Mouse (Mus musculus) layer of hippocampus, postnatal 10 days (tissue): ENCODE measurements around the gene Ttc7b. TPM values are rescaled to one million over a fixed set of nuclear protein-coding genes. Genes with fewer than 3 reads are reported as not detected.

Experiments
- DNase-seq, 2 experiments: peaks; one replicate each; pipeline ENCODE4 v3.0.0; 2021; ENCODE audit warnings: low spot score in 2 of 2
- total RNA-seq, 2 experiments: library from RNA; stranded (reverse); gene quantifications; 2 replicates each; pipeline ENCODE4 v1.2.3; 2021

Gene Ttc7b
- total RNA-seq, 2 experiments from 2014 or later: 110 to 121 TPM

DNA sequence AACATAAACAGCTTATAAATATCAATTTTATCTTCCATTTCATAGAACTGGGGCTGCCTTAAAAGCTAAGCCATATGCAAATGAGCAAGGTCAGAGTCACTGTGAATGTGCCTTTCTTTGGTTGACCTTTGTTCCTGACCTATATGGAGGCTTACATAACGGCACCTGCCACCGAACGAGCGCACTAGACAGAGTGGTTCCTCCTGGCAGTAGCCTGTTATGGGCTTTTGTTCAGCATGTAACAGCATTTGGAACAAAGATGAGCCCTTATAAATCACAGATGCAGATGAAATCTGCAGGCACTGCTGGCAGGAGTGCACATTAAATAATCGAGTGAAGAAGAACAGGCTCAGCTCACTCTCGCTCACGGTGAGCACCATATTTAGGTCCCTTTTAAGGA, 179.0 kb downstream of the Ttc7b start:
- no peak for DNase-seq

DNA sequence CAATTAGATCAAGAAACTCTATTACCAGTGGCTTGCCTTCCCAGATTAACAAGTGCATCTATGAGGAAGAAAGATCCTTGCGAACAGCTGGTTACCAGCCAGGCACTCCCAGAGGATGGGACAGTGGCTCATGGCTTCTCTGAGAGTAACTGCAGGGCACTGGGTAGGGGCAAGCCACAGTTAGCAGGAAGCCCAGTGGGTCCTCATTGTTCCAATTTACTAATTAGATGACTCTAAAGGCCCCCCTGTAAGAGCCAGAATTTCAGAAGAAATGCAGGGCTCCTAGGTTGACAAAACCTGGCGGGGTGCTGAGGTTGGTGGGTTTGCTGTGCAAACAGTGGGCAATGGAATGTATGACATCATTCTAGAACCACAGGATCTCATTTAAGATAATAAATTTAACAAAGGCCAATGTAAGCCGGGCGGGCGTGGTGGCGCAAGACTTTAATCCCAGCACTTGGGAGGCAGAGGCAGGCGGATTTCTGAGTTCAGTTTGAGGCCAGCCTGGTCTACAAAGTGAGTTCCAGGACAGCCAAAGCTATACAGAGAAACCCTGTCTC, 179.6 kb downstream of the Ttc7b start:
- DNase-seq: no peak

DNA sequence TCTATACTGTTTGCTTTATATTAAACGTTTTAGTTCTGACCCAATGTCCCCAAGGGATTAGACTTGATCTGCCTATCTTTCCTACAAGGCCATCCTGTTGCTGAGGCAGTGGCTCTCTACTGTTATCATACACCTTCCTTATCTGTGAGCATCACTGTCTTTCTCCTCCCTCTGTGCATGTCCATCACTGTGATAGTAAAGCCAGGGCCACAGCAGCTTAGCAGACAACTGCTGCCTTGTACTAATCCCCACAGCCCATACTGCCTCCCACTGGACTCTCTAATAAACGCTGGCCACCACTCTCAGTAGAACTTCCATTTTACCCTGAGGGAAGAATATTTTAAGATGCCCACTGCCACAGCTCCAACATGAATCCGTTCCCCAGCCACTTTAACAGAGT, 182.6 kb downstream of the Ttc7b start:
- DNase-seq: peak in 1 of 2 experiments; percentile 60

DNA sequence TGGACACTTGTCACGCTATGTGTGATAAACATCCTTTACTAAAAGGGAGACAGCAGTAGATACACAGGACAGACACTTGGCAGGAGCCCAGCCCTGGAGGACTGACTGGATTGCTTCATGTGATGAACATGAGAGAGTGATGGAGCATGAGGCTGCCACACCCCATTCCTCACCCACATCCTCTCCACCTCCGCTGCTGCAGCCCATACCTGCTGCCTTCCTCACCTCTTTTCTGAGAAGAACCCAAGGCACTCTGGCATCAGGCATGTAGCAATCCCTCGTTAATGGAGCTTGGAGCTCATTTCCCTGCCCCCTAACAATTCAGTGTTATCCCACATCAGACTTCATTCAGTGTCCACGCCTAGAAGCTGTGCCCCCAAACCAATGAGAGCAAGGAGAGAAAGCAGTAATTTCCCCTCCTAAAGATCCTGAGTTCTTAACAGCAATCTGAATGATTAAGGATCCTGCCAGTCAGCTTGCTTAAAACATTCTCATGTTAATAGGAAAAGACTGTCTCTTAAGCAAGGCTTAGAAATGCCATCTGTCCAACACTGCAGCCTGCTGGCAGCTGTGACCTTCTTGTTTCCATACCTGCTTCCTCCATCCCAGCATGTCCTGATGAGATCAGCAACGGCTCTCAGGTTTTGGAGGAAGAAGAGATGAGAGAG, 183.1 kb downstream of the Ttc7b start:
- no peak for DNase-seq

DNA sequence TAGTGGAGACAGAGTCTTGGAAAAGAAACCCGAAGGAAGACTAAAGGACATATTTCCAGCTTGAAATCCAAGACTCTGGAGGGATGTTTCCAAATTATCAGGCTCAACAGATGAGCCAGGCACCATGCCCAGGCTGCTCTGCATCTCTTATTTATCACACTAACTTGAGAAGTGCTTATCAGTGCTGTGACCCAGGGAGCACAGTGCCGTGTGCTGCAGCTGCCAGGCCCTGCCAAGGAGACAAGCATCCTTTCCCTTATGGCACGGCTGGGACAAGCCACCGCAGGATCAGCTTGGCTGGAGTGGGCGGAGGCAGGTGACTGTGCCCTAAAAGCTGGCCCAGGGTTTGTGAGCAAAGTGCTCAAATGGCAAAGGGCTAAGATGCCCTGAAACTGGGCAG, 184.4 kb downstream of the Ttc7b start:
- DNase-seq: no peak

DNA sequence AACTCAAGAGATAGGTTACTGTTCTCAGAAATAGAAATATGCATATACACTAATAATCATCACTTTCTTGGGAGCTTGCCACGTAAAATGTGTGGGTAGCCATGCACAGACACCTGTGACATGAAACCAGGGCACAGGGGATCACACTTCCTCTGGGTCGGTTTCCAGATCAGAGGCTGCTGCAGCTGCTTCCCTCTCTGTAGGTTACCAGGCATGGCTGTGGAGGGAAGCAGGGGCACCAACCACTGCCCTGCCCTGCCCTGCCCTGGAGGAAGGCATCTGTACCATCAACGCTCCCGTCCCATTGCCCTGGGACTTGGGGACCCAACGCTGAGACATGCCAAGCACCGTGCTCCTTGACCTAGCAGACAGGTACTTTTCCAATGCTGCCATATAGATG, 188.8 kb downstream of the Ttc7b start:
- no peak for DNase-seq

DNA sequence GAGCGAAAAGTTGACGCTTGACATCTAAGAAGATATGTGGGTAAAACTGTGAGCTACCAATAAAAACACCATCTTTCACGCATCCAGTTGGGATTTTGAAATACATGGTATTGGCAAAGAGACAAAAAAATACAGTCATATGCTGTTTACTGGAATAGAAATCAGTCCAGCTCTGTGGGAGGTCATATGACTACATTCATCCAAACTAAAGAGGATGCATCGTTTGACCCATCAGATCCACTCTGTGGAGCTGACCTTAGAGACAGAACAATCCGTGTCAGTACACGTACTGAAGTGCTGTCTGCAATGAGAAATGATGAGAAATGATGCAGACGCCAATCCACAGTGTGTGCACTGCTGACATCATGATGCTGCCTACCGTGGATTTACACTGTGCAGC, 190.4 kb downstream of the Ttc7b start:
- no peak for DNase-seq

DNA sequence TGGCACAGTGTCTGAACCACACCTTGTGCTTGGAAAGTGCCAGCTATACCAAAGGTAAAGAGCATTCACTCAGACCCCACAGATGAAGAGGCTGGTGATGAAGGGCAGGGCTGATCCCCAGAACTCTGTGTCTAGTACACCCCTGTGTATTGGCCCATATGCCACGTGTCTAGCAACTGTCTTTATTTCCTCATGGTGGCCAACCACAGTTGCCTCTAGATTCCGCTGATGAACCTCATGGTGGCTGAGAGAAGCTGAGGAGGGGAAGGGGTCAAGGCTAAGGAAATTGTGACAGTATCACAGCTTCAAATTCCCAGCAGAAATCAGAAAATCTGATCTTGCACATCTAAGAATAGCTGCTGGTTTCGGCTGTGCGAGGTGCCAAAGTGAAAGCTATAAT, 191.6 kb downstream of the Ttc7b start:
- DNase-seq: no peak

DNA sequence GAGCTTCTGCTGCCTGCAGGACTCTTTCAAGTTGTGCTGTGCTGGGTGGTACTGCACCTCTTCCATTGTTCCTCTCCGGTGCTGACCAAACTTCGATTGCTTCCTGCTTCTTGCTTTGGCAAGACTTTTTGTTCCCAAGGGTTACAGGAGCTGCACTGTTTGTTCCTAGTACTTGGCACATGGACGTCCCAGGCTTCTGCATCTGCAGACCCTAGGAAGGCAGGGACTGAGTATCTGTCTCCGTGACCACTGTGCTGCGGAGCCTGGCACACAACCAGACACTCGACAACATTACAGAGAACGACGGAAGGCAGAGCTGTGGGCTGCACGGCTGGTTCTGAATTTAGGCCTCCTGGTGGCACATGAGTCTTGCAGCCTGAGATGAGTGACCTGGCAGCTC, 192.1 kb downstream of the Ttc7b start:
- DNase-seq: no peak

DNA sequence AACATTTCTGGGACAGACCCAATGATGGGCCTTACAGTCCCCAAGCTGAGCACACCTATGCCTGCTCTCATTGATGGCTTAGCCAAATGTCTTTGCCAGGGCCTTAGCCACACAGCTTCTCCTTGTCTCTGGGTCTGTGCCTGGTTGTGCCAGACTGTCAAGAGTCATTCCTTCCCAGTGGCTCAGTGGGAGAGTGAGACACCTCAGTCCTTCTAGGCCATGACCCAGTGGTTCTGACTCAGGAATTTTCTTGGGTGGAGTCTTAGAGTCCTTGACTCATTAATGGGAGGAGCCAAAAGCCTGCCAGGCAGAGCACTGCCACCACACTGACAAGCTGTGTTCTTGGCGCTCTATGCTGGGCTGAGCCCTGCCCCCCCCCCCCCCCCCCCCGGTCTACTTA, 193.9 kb downstream of the Ttc7b start:
- no peak for DNase-seq

DNA sequence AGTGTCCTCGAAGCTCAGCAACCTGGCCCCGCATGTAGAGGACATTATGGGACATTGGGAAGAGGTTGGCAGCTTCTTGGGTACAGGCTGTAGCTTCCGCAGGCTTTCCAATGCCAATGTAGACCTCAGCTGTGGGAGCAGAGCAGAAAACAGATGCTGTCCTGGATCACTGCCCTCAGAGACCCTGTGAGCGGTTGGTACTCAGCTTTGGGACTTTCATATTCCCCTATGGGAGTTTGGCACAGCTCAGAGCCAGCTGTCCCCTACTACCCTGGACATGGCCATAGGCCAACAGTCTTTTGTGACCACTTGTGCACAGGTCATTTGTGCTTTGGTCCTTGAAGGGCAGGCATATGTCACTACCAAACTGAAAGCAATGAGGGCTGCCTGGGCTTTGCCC, 195.0 kb downstream of the Ttc7b start:
- DNase-seq: no peak

DNA sequence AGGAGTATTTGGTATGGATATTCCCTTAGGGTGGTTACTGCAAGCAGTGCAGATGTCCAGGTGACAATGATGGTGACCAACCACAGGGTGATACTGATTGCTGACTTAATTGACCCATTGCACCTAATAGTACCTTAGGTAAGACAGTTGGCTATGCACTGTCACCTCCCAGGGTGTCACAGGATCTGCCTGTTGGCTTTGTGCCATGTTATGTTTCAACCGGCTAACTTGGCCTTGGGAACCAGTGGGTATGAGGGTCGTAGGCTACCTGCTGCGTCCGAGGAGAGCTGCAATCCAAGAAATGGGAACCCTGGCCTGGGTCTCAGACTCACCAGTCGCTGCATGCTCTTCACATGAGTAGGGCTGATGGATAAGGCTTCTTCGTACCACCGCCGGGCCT, 195.4 kb downstream of the Ttc7b start:
- no peak for DNase-seq

DNA sequence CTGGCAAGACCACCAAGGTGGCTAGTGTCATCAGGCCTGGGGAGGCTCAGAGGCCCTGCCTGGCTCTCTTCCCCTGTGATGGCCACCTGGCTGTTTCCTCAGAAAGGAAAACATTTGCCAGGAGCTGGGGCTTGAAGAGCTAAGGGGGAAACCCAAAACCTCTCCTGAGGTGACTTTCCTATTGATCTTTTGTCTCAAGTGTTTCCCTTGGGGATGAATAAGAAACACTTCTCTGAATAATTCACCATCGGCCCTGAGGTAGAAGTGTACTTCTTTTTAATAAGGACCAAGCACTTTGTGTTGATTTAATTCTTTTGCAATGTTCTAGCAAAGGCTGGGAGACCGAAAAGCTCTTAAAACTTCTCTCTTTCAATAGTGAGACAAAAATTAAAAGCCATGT, 197.0 kb downstream of the Ttc7b start:
- DNase-seq: no peak

DNA sequence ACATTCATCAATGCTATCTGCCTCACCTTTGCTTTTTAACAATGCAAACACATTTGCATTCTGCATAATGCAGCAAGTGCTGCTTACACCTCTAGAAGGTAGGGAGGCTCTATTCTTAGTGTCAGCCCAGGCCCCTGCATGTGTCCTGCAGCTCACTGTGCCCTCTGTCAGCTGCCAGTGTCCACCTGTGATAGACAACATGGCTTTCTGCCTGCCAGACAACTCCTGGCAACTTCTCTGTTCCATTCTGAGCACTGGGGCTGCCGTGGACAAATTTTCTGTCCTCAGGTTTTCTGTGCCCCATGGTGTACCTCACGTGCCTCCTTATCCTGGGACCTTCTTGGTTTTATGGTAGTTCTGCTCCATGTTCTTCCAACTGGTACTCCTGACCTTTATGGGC, 198.4 kb downstream of the Ttc7b start:
- DNase-seq: no peak

DNA sequence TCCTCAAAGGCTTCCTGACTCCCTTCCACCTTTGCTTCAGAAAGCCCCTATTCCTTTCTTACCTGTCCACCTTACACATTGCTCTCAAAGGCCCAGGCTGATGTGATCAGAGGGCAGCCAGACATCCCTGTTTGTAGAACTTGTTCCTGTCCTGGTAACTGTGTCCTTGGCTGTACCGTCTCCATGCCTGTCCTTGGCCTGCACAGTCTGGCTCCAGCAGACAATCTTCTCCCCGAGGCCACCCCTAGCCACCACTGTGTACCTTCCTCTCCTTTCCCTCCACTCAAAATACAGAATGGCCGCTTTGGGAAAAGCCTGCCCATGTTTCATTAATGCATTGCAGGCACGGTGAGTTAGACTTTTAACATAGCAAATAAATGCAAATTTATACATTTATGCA, 199.1 kb downstream of the Ttc7b start:
- no peak for DNase-seq

DNA sequence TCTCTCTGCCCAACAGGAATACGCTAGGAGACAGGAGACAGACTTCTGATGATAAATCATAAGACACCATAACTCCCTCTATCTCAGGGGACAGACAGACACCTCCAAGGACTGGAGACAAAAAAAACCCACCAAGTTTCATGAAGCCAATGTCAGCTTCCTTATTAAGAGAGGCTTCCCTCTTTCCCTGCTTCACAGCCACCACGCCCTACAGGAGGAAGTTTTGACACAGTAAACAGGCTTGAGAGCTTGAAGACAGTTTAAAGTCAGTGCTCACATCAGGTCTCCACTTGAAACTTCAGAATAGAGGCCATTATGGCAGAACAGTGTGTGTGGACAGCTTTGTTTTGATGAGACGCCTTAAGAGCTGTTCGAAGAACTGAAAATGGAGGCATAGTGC, 200.9 kb downstream of the Ttc7b start:
- DNase-seq: no peak

DNA sequence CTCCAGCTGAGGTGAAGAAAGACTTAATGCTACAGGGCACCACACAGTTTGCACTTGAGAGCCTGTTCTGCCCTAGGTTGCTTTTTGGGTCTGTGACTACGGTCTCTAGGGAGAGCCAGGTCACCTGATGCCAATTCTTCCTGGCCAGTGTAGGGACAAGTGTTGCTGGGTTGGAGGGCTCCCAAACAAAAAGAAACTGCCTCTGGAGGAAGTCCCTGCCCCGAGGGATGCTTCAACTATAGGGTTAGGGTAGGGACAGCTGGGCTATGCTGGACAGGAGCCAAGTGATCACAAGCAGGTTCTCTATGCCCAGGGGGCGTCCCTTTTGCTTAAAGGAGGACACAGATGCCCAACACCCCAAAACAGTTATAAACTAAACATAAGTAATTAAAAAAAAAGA, 202.7 kb downstream of the Ttc7b start:
- no peak for DNase-seq

DNA sequence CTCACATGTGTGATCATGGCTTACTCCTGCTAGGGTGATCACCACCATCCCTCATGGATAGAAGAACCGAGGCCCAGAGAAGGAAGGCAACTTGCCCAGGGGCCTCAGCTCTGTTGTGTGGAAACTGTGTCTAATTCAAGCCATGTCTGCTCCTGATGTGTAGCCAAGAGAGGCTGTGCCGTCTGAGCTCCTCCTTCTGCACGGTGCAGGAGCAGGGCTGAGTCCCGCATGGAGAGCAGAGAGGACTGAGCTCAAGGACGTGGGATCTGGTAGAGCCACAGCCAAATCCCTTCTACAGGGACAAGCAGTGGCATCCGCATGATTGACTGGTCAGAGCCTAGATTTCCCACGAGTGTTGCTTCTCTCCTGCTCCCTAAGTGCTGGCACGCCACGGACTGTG, 204.5 kb downstream of the Ttc7b start:
- no peak for DNase-seq

DNA sequence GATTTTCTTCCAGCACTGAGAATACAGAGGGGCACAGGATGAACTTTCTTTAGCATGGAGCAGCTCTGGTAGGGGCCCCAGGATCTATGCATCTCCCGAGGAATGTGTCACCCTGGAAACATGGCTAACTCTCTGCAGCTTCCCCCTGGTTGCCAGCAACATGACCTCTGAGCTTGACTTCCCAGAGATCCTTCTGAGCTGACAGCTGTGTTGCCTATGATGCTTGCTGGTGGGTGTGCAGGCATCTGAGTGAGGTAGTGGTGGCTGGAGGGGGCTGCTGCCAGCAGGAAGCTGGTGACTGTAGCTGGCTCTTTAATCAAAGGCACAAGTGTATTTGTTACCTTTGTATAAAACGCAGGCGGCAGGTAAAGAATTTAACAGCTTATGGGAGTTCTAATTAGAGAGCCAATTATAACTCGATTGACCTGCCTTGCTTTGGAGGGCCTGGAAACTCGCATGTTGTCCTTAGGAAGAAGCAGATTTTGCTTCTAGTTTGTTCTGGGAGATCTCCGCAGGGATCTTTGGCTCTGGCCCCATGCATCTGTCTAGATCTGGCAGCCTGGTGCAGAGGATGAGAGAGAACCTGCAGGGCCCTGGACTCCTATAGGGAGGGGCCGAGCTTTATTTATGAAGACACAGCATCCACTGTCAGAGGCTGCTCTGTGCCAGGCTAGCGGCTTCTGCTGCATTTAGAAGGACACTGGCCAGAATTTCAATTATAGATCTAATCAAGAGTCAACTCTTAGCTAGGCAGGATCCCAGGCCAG, 205.3 kb downstream of the Ttc7b start:
- DNase-seq: no peak

DNA sequence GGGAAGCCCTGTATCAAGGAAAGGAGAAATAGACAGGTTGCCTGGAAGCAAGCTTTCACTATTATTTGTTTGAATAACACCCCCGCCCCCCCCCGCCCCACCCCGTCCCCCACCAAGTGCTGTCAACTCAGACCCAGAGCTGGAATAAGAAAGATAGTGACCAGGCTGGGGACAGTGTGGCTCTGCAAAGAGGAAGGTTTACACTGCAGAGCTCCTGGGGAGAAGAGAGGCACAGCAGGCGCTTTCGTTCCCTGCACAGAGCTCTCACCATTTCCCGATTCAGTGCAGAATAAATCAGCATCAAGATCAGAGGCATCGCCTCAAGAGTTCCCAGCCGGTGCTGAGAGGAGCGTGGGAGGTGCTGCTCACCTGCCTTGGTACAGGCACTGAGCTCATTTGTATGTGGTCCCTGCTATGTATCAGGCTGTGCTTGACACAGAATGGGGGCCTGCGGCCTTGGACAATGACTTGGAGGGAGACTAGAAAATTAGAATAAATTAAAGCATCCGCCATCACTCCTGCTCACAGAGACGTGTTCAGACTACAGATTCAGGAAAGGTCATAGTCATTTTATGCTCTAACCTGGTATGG, 206.7 kb downstream of the Ttc7b start:
- DNase-seq: no peak

DNA sequence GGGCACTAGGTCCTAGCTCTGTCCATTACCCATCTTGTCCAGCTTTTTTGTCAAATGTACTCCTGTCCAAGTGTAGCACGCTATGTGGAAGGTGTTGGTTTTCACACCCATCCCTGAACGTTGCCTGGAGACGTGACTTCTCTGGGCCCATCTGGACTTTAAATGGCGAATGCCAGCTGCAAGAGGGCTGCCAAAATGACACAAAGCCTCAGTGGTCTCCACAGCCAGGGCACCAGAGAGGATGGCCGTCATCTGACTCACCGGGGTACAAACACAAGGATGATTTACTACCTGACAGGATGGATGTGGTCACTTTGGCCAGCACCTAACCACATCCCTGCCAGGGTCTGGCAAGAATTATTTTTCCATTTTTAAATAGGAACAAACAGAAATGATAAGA, 207.4 kb downstream of the Ttc7b start:
- DNase-seq: no peak
